Mouse (Mus musculus): ENCODE data around the gene Hk3. TPM values are rescaled to one million over a fixed set of nuclear protein-coding genes. Genes with fewer than 3 reads are reported as not detected.

Gene Hk3
- polyA plus RNA-seq, 1 experiment from 2014 or later: 0.94 TPM

Other genes with a start within 250 kb of the Hk3 start
- gene Eif4e1b, start 237.4 kb downstream of the Hk3 start, polyA plus RNA-seq (2014; fragmentation: Nextera tagmentation; extraction: Ambion mirVana): not detected in 2 replicates
- 13.3 and 15.9 TPM in 2 replicates for gene Tspan17, start 232.0 kb downstream of the Hk3 start, polyA plus RNA-seq (2014; fragmentation: Nextera tagmentation; extraction: Ambion mirVana)
- 2.2 and 2.9 TPM in 2 replicates for gene Unc5a, start 72.0 kb downstream of the Hk3 start, polyA plus RNA-seq (2014; fragmentation: Nextera tagmentation; extraction: Ambion mirVana)
- gene Uimc1, start 78.9 kb upstream of the Hk3 start, polyA plus RNA-seq (2014; fragmentation: Nextera tagmentation; extraction: Ambion mirVana): 26.7 and 29.0 TPM in 2 replicates
- gene Zfp346, start 83.9 kb upstream of the Hk3 start, polyA plus RNA-seq (2014; fragmentation: Nextera tagmentation; extraction: Ambion mirVana): 18.8 and 19.7 TPM in 2 replicates
- not detected in 2 replicates for gene Gm17617, start 112.2 kb upstream of the Hk3 start, polyA plus RNA-seq (2014; fragmentation: Nextera tagmentation; extraction: Ambion mirVana)
- gene Fgfr4, start 131.3 kb upstream of the Hk3 start, polyA plus RNA-seq (2014; fragmentation: Nextera tagmentation; extraction: Ambion mirVana): 0.18 and 0.33 TPM in 2 replicates
- 68.0 TPM in 2 replicates for gene Nsd1, start 188.4 kb upstream of the Hk3 start, polyA plus RNA-seq (2014; fragmentation: Nextera tagmentation; extraction: Ambion mirVana)